Mouse (Mus musculus): ENCODE measurements around the gene Hpca.

The Hpca gene

GRCm38 (mm10) chr4:129121569-129122086, at the start of gene Hpca:
Gene Hpca (minus strand): TSS chr4:129122036.
- DNase-seq: no peak

- DNase-seq: no peak
These were observed 39.9 kb upstream of the Hpca start for GRCm38 (mm10) chr4:129161581-129162255.

- no peak for DNase-seq
These were observed 39.2 kb upstream of the Hpca start for GRCm38 (mm10) chr4:129161076-129161475.

- no peak for DNase-seq
These were observed 36.7 kb upstream of the Hpca start for GRCm38 (mm10) chr4:129158549-129158948.

- no peak for DNase-seq
These were observed 35.7 kb upstream of the Hpca start for GRCm38 (mm10) chr4:129157541-129157940.

- DNase-seq: no peak
These were observed 29.5 kb upstream of the Hpca start for GRCm38 (mm10) chr4:129151276-129151811.

- no peak for DNase-seq
These were observed 27.5 kb upstream of the Hpca start for GRCm38 (mm10) chr4:129149321-129149720.

GRCm38 (mm10) chr4:129147552-129148103, 25.8 kb upstream of the Hpca start:
- DNase-seq: no peak

GRCm38 (mm10) chr4:129146392-129146791, 24.6 kb upstream of the Hpca start:
- DNase-seq: no peak

GRCm38 (mm10) chr4:129145943-129146342, 24.1 kb upstream of the Hpca start:
- no peak for DNase-seq

GRCm38 (mm10) chr4:129145411-129145810, 23.6 kb upstream of the Hpca start:
- no peak for DNase-seq

- DNase-seq: no peak
These were observed 22.8 kb upstream of the Hpca start for GRCm38 (mm10) chr4:129144401-129145367.

GRCm38 (mm10) chr4:129143509-129143908, 21.7 kb upstream of the Hpca start:
- no peak for DNase-seq

GRCm38 (mm10) chr4:129142439-129143045, 20.7 kb upstream of the Hpca start:
- DNase-seq: no peak

- no peak for DNase-seq
These were observed 20.0 kb upstream of the Hpca start for GRCm38 (mm10) chr4:129141560-129142438.

GRCm38 (mm10) chr4:129140808-129141207, 19.0 kb upstream of the Hpca start:
- DNase-seq: no peak

- no peak for DNase-seq
These were observed 17.8 kb upstream of the Hpca start for GRCm38 (mm10) chr4:129139642-129140041.

GRCm38 (mm10) chr4:129137392-129138321, 15.8 kb upstream of the Hpca start:
- DNase-seq: no peak

- DNase-seq: no peak
These were observed 14.9 kb upstream of the Hpca start, which contains the start of gene Fndc5 for GRCm38 (mm10) chr4:129136579-129137391. Gene Fndc5 (plus strand): TSS chr4:129136999.

Measured in thymus, postnatal 36 days (tissue).